Mouse (Mus musculus) limb, embryonic 13.5 days (tissue): ENCODE data around the gene Atxn7l3. TPM values are rescaled to one million over a fixed set of nuclear protein-coding genes. Genes with fewer than 3 reads are reported as not detected.

Experiments used
- ATAC-seq: fragments of 200-750 bp; cut with Nextera tagmentation; 2 replicates; pipeline ENCODE4 v1.8.0; 2017; ENCODE audit warnings: low read depth, moderate number of reproducible peaks, moderate TSS enrichment; ENCODE audit not compliant: low FRiP score
- H3K27ac ChIP-seq: fragments of 300-500 bp; sonication (generic); 2 replicates; pipeline ENCODE4 v1.5.1; 2015; ENCODE audit warnings: inconsistent platforms, mild to moderate bottlenecking, moderate library complexity
- H3K27me3 ChIP-seq: fragments of 300-500 bp; sonication (generic); 2 replicates; pipeline ENCODE4 v1.6.1; 2015; ENCODE audit warnings: mild to moderate bottlenecking, inconsistent platforms
- H3K36me3 ChIP-seq: fragments of 300-500 bp; sonication (generic); 2 replicates; pipeline ENCODE4 v1.6.1; 2015; ENCODE audit warnings: inconsistent platforms, mild to moderate bottlenecking, moderate library complexity
- H3K4me1 ChIP-seq: fragments of 300-500 bp; sonication (generic); 2 replicates; pipeline ENCODE4 v1.6.1; 2015; ENCODE audit warnings: inconsistent platforms
- H3K4me2 ChIP-seq: fragments of 300-500 bp; sonication (generic); replicated peaks from 2 replicates; pipeline ENCODE4 v1.6.1; 2015; ENCODE audit warnings: inconsistent platforms, mild to moderate bottlenecking, moderate library complexity
- H3K4me3 ChIP-seq: fragments of 300-500 bp; sonication (generic); 2 replicates; pipeline ENCODE4 v1.5.1; 2015; ENCODE audit warnings: moderate library complexity, mild to moderate bottlenecking, inconsistent platforms
- H3K9ac ChIP-seq: fragments of 300-500 bp; sonication (generic); 2 replicates; pipeline ENCODE4 v1.6.1; 2015; ENCODE audit warnings: mild to moderate bottlenecking, inconsistent platforms
- H3K9me3 ChIP-seq: fragments of 300-500 bp; sonication (generic); 2 replicates; pipeline ENCODE4 v1.6.1; 2016; ENCODE audit warnings: inconsistent platforms
- WGBS: fragments of 180-500 bp; shearing (Covaris S2); methylation state at CpG from one replicate; pipeline ENCODE4 v1.1.7; 2015; 5-methylcytosine and 5-hydroxymethylcytosine counted together
- polyA plus RNA-seq: library from polyadenylated mRNA; unstranded; fragments of >200 nt; fragmentation: Nextera tagmentation; extraction: Ambion mirVana; gene quantifications from 2 replicates; pipeline ENCODE4 v1.2.1, GENCODE M21; 2015

The Atxn7l3 gene
- polyA plus RNA-seq, 1 experiment from 2014 or later, result 21.4 TPM

DNA sequence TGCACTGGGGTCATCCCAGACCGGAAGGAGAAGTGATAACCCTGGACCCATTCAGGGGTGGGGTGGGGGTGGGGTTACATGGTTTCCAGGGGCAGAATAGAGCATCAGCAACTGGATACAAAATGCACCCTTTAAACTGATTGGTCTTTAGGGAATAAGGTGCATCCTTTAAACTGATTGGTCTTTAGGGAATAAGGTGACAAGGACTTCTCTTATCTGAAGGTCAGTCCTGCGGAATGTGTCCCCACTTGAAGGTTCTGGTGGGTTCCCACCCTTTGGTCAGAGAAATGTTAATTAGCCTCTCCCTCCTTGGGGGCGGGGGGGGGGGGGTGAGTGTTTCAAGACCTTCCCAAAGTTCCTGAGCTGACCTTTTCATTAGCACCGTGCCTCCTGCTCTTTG, 35.4 kb upstream of the Atxn7l3 start:
- Histone ChIP-seq H3K9me3 (no peaks in the 10 kb centered on the region), H3K4me3 (no peak overlapping the region), H3K27ac (no peak overlapping the region), H3K4me2 (no peak overlapping the region), H3K9ac (no peak overlapping the region), H3K36me3 (no peaks in the 10 kb centered on the region), H3K27me3 (0 out of 2 replicates have a peak, but pooled peaks cover 3% of the 10 kb centered on the region), H3K4me1 (no peaks in the 10 kb centered on the region)
- WGBS, result 52% methylated on average over 4 of the region's 4 CpGs
- no peak for ATAC-seq

DNA sequence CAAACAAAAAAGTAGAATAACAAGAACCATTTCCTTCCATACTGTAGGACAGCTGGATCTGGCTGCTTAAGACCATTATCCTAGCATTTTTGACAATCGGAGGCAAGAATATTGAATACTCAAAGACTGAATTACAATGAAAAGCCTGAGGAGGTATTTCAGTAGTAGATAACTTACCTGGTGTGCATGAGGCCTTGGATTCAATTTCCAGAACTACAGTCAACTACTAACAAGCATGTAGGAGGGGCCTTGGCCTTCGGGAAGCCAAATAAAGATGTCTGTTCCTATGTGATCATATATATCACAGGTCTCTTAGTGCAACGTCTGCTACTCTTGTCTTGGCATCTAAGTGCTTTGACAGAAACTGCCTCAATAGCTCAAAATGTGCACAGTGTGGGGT, 33.6 kb upstream of the Atxn7l3 start:
- Histone ChIP-seq H3K36me3 (no peaks in the 10 kb centered on the region), H3K9me3 (no peaks in the 10 kb centered on the region), H3K27ac (no peak overlapping the region), H3K4me3 (no peak overlapping the region), H3K27me3 (peaks cover 3% of the 10 kb centered on the region; the same call in 1 of the 2 replicates), H3K9ac (no peak overlapping the region), H3K4me2 (no peak overlapping the region), H3K4me1 (no peaks in the 10 kb centered on the region)
- WGBS, result 71% methylated on average over 3 of the region's 3 CpGs
- ATAC-seq, result no peak

DNA sequence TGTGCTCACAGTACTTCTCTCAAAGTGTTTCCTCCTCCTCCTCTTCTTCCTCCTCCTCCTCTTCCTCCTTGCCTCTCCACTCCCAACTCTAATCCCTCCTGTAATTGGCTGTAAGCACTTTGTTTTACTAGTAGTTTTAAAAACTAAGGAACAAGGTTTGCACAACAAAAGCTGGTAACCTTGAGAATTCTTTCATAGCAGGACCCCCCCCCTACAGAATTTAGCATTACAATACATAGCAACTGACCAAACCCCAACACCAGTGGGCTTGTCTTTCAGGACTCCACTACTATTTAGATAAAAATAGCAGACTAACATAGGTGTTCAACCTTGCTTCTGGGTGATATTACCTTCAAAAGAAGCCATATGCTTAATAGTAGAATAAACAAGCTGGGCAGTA, 33.1 kb upstream of the Atxn7l3 start:
- no peak overlapping the region for H3K27ac ChIP-seq
- H3K4me1 ChIP-seq, result no peaks in the 10 kb centered on the region
- no peaks in the 10 kb centered on the region for H3K9me3 ChIP-seq
- no peak for ATAC-seq
- no peak overlapping the region for H3K4me3 ChIP-seq
- H3K9ac ChIP-seq, result no peak overlapping the region
- H3K36me3 ChIP-seq, result no peaks in the 10 kb centered on the region
- no peak overlapping the region for H3K4me2 ChIP-seq
- peaks cover 3% of the 10 kb centered on the region; the same call in 1 of the 2 replicates for H3K27me3 ChIP-seq

- no peak overlapping the region for H3K27ac ChIP-seq
- WGBS, result 88% methylated on average over 7 of the region's 7 CpGs
- H3K4me1 ChIP-seq, result no peaks in the 10 kb centered on the region
- no peak overlapping the region for H3K4me3 ChIP-seq
- H3K4me2 ChIP-seq, result no peak overlapping the region
- no peaks in the 10 kb centered on the region for H3K9me3 ChIP-seq
- no peak overlapping the region for H3K9ac ChIP-seq
- H3K27me3 ChIP-seq, result peaks cover 3% of the 10 kb centered on the region; the same call in 1 of the 2 replicates
- H3K36me3 ChIP-seq, result no peaks in the 10 kb centered on the region
- ATAC-seq, result no peak
Observed at GRCm38 (mm10) chr11:102327839-102328238, 31.4 kb upstream of the Atxn7l3 start.

GRCm38 (mm10) chr11:102327250-102327649, 30.8 kb upstream of the Atxn7l3 start:
- H3K4me2 ChIP-seq, result no peak overlapping the region
- no peaks in the 10 kb centered on the region for H3K4me1 ChIP-seq
- H3K27me3 ChIP-seq, result peaks cover 3% of the 10 kb centered on the region; the same call in 1 of the 2 replicates
- no peak overlapping the region for H3K27ac ChIP-seq
- no peak overlapping the region for H3K4me3 ChIP-seq
- ATAC-seq, result no peak
- H3K9ac ChIP-seq, result no peak overlapping the region
- H3K9me3 ChIP-seq, result no peaks in the 10 kb centered on the region
- 66% methylated on average over 5 of the region's 5 CpGs for WGBS
- H3K36me3 ChIP-seq, result no peaks in the 10 kb centered on the region

DNA sequence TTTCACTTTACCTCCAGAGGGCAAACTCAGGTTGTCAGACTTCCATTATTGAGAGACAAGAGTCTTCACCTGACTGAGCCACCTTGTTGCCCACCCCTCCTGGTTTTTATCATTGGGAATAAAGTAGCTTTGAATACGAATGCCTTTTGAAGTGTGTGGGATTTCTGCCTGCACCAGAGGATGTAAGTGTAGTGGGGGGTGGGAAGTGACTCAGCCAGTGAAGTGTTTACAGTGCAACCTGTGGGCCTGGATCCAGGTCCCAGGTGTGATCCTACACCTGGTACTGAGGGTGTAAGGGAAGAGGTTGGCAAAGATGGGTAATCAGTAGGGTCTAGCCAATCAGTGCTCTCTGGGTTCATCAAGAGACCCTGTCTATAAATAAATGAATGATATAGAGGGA, 27.1 kb upstream of the Atxn7l3 start:
- 67% methylated on average over 1 of the region's 1 CpGs for WGBS
- H3K27me3 ChIP-seq, result peaks cover 3% of the 10 kb centered on the region; the same call in 1 of the 2 replicates
- ATAC-seq, result no peak
- no peak overlapping the region for H3K9ac ChIP-seq
- no peak overlapping the region for H3K27ac ChIP-seq
- no peak overlapping the region for H3K4me3 ChIP-seq
- peaks cover 12% of the 10 kb centered on the region for H3K4me1 ChIP-seq
- no peaks in the 10 kb centered on the region for H3K9me3 ChIP-seq
- H3K4me2 ChIP-seq, result no peak overlapping the region
- no peaks in the 10 kb centered on the region for H3K36me3 ChIP-seq

DNA sequence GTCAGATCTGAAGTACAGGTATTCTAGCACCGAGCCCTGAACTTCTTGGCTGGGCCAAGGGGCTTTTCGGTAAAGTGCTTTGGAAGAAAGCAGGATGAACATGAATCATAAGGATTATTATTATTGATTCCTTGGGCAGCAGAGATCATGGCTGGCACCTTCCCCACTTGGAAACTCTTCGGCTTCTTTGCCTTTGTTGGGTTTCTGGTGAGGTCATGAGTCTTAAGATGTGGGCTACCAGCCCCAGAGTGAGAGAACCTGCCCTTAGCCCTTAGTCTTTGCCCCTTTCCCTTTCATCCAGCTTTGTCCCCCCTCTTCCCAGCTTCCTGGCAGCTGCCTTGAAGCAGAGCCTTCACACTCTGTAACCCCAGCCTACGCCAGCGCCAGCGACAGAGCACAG, 25.5 kb upstream of the Atxn7l3 start:
- no peak overlapping the region for H3K4me3 ChIP-seq
- WGBS, result 75% methylated on average over 6 of the region's 6 CpGs
- H3K36me3 ChIP-seq, result no peaks in the 10 kb centered on the region
- H3K9me3 ChIP-seq, result no peaks in the 10 kb centered on the region
- peaks cover 12% of the 10 kb centered on the region for H3K4me1 ChIP-seq
- H3K4me2 ChIP-seq, result no peak overlapping the region
- H3K27me3 ChIP-seq, result no peaks in the 10 kb centered on the region; the same call in 1 of the 2 replicates
- H3K27ac ChIP-seq, result no peak overlapping the region
- ATAC-seq, result no peak
- H3K9ac ChIP-seq, result no peak overlapping the region

GRCm38 (mm10) chr11:102320686-102321005, 24.2 kb upstream of the Atxn7l3 start:
- peak overlapping the region; percentile 100 for H3K9ac ChIP-seq
- 9% methylated on average over 10 of the region's 10 CpGs for WGBS
- ATAC-seq, result no peak

DNA sequence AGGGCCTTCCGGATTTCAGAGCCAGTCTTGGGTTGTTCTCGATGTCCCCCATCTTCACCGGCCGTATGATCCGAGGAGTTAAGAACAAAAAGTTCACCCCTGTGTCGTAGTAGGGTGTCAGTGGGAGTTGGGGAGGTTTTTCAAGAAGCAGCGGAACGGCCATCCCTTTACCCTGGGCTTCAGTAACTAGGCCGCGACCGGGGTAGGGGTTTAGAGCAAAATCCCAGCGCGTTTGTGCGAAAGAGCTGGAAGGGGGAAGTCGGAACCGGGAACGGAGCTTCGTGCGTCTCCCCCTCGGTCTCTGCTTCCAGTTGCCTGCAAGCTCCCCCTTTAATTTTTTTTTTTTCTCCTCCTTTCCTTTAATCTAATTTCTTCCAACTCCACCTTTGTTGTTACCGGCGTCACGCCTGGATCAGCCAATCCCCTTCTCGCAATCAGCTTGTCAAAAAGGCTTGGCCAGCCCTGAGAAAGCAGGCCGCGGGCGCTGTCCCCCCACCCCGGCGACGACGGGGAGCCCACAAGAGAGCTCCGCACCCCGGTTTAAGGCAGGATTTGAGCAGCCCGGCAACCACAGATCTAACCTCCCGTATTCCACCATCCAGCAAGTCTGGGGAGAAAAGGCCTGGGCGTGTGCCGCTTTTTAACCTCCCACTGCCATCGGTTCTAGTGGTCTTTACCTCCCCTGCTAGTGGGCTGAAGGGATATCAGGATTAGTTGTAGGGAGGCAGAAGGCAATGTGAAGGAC, 23.7 kb upstream of the Atxn7l3 start:
- H3K4me2 ChIP-seq, result peak overlapping the region; percentile 75
- WGBS, result under 1% methylated on average over 38 of the region's 38 CpGs
- H3K27ac ChIP-seq, result peak overlapping the region; percentile 99
- H3K27me3 ChIP-seq, result no peaks in the 10 kb centered on the region
- peaks cover 6% of the 10 kb centered on the region for H3K36me3 ChIP-seq
- H3K4me3 ChIP-seq, result peak overlapping the region; percentile 100
- H3K4me1 ChIP-seq, result peaks cover 25% of the 10 kb centered on the region
- H3K9me3 ChIP-seq, result no peaks in the 10 kb centered on the region
- peak; percentile 6; the same call in 1 of the 2 replicates for ATAC-seq
- H3K9ac ChIP-seq, result peak overlapping the region; percentile 100

More at GRCm38 (mm10) chr11:102320686-102321005, 24.2 kb upstream of the Atxn7l3 start:
- peaks cover 20% of the 10 kb centered on the region for H3K4me1 ChIP-seq
- H3K27ac ChIP-seq, result peak overlapping the region; percentile 99
- H3K36me3 ChIP-seq, result peaks cover under 1% of the 10 kb centered on the region; the same call in 1 of the 2 replicates
- H3K4me3 ChIP-seq, result peak overlapping the region; percentile 100
- no peaks in the 10 kb centered on the region for H3K9me3 ChIP-seq
- peak overlapping the region; percentile 75 for H3K4me2 ChIP-seq
- H3K27me3 ChIP-seq, result no peaks in the 10 kb centered on the region

- H3K4me2 ChIP-seq, result peak within 1 kb of the TSS; percentile 75
- H3K4me3 ChIP-seq, result peak within 1 kb of the TSS; percentile 100
- ATAC-seq, result no peak
- H3K9ac ChIP-seq, result peak within 1 kb of the TSS; percentile 100
- H3K4me1 ChIP-seq, result peaks cover 29% of the 10 kb centered on the region
- H3K9me3 ChIP-seq, result no peaks in the 10 kb centered on the region
- H3K36me3 ChIP-seq, result peaks cover 13% of the 10 kb centered on the region
- H3K27ac ChIP-seq, result peak within 1 kb of the TSS; percentile 99
- H3K27me3 ChIP-seq, result no peaks in the 10 kb centered on the region
- 0% methylated on average over 23 of the region's 25 CpGs for WGBS
Observed at GRCm38 (mm10) chr11:102319410-102319792, 23.0 kb upstream of the Atxn7l3 start, which contains the start of gene Ubtf. Ubtf (minus strand) TSS chr11:102319742.

DNA sequence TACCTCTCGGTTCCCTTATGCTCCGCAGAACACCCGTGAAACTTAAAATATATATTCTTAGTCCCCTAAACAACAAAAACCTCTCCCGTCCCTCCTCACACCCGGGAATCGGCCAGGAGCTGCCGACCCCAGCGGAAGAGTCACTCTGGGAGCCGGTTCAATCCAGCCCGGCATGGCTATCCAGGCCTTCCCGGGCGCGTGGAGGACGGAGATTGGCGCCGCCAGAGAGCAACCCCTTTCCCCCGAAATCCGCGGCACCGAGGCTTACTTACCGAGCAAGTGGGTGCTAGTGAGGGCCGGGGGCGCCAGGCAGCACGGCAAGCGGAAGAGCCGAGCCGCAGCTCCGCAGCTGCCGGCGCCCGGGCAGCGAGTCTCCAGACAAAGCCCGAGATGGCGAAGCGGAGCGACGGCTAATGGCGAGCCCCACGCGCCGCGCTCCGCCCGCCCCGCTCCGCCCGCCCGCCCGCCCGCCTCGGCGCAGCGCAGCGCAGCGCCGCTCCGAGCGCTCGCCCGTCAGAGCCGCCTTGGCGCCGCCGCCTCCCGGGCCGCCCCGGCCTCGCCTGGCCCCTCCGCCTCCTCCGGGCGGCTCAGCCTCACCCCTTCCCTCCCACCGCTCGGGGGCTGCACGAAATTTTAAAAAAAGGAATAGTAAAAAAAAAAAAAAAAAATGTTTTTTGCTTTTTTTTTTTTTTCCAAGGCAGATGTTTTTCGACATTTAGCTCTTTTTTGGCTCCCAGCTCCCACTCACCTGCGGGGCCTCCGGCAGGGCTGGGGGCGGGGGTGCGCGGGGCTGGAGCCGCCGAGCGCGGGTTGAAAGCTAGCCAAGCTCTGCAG, 22.4 kb upstream of the Atxn7l3 start:
- Histone ChIP-seq H3K4me3 (peak overlapping the region; percentile 100), H3K27me3 (no peaks in the 10 kb centered on the region), H3K9ac (peak overlapping the region; percentile 100), H3K36me3 (peaks cover 19% of the 10 kb centered on the region), H3K27ac (peak overlapping the region; percentile 99), H3K4me2 (peak overlapping the region; percentile 75), H3K4me1 (peaks cover 29% of the 10 kb centered on the region), H3K9me3 (no peaks in the 10 kb centered on the region)
- no peak for ATAC-seq
- under 1% methylated on average over 59 of the region's 84 CpGs for WGBS

DNA sequence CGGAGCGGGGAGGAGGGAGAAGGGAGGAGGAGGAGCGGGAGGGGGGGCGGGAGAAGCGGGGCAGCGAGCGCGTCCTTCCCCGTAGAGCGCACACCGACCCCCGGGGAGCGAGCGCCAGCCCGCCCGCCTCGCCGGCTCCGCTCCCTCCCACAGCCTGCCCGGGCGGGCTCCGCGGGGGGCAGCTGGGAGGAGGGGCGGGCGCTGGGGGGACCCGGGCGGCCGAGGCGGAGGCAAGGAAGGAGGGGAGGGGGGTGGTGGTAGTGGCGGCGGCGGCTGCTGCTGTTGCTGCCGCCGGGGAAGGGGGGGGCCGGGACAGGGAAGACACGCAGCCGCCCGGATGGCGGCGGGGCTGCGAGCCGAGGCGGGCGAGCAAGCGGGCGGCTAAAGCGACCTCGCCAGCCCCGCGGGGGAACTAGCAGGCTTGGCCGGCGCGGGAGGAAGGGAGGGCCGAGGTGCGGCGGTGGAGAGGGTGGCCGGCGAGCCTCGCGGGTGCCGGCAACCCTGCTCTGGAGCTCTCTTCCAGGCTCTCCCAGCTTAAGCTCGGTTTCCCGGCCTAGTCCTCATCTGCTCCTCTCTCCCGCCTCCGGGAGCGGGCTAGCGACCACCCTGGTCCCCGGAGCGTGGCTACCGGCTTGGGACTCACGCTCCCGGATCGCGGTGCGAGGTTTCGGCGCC, 21.6 kb upstream of the Atxn7l3 start:
- Histone ChIP-seq H3K9me3 (no peaks in the 10 kb centered on the region), H3K36me3 (peaks cover 26% of the 10 kb centered on the region), H3K4me2 (peak overlapping the region; percentile 75), H3K9ac (peak overlapping the region; percentile 100), H3K27me3 (no peaks in the 10 kb centered on the region), H3K4me3 (peak overlapping the region; percentile 100), H3K27ac (peak overlapping the region; percentile 99), H3K4me1 (peaks cover 29% of the 10 kb centered on the region)
- WGBS, result under 1% methylated on average over 43 of the region's 77 CpGs
- ATAC-seq, result peak; percentile 72
